Mouse (Mus musculus): ENCODE measurements around the gene Slc37a4.

- TF ChIP-seq CTCF (IDR thresholded peaks at IDR 0.05; ENCODE audit: low read depth) (peak; percentile 63), EP300 (IDR thresholded peaks at IDR 0.05; ENCODE audit: low read depth) (no peak)
These were observed 21.3 kb downstream of the Slc37a4 start for GRCm38 (mm10) chr9:44417892-44418363.

Data from heart, postnatal 0 days (tissue).